Mouse (Mus musculus): Measurements from ENCODE around the gene Palmd.

Gene Palmd

DNA sequence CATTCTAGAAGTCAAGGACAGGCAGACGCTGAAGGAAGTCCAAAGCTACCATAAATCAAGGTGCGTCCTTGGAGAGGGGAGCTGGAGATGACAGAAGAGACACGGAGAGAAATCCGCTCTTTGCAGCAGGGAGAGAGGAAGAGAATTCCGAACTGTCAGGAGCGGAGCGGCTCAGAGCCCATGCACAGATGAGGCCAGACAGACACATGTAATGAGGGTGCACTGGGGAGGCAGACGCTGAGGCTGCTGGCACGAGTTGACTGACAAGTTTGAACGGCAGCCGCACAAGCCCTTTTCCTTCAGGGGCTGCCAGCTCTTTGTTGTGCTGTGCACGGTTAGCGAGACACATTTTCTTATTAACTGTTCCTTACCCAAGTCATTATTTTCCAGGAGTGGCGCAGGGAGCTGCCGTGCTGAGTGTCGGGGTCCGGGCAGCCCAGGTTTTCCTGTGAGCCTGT lies at the start of gene Palmd:
Gene Palmd (minus strand): TSS at position 448 of the 458 bp plus-strand sequence.
- in situ Hi-C loops (cut with MboI; ENCODE audit: low sequenced_read_pairs): no loop called here

DNA sequence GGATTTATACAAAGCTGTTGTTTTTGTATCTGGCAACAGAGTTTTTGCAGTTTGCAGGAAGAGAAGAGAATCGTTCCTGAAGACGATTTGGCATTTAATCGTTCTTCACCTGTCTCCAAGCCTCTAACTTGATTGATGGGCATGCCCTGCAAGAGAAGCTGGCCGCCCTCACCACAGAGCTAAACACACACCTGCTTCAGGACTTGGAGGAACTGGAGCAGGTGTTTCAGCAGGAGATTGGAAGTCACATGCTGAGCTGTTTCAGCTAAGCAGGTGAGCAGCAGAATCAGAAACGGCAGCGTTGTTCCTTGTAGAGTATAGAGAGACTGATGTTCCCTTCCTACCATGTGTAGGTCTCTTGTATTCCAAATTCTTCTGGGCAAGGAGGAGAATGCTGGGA lies 41.4 kb upstream of the Palmd start:
- in situ Hi-C loops (cut with MboI; ENCODE audit: low sequenced_read_pairs): no loop called here

DNA sequence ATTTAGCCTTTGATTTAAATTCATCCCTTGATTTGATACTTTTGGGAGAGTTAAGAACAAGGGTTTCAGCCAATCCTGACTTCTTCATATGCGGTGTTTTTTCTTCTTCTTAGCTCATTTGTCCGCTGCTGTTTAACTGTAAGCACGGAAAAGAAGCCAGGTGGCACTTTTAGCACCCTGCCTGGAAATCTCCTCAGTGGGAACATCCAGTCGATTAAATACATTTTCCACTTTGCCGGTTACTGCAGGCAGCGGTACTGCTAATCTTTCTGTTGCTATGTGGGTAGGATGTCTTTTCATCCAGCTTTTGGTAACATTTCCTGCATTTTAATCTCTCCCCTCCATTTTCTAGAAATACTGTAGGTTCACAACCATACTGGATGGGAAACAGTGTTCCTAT lies 38.6 kb upstream of the Palmd start:
- in situ Hi-C loops (cut with MboI; ENCODE audit: low sequenced_read_pairs): no loop called here

DNA sequence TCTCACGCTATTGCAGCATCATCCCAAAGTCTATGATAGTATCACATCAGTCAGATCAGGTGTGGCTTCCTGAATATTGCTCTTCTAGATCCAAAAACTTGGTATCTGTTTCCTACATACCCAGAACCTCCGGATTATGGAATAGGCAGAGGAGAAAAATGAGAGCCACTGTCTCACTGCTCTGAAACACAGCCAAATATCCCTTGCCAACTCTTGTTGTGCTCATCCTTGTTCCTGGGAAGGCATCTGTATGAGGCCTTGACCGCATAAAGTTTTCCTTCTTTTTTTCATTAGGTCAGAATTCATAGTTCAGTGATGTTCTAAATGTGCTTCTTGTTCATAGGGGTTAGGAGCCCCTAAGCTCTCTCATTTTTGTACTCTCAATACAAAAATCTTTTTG lies 37.8 kb upstream of the Palmd start:
- in situ Hi-C loops (cut with MboI; ENCODE audit: low sequenced_read_pairs): no loop called here

DNA sequence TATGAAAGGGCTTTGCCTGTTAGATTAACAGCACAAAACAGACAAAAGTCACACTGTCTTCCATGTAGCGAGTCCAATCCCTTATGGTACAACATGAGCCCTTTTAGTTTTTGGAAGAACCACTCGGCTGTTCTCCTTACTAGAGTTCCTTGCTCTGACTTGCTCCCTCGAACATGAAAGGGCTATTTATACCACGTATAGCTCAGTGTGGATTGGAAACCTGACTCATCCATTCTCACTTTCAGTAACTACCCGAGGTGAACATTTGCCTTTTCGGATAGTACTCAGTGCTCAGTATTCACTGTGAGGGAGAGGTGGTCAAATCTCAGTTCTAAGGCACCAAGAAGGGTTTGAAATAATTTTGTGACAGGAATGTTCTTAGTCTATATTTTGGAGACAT lies 34.6 kb upstream of the Palmd start:
- in situ Hi-C loops (cut with MboI; ENCODE audit: low sequenced_read_pairs): no loop called here

DNA sequence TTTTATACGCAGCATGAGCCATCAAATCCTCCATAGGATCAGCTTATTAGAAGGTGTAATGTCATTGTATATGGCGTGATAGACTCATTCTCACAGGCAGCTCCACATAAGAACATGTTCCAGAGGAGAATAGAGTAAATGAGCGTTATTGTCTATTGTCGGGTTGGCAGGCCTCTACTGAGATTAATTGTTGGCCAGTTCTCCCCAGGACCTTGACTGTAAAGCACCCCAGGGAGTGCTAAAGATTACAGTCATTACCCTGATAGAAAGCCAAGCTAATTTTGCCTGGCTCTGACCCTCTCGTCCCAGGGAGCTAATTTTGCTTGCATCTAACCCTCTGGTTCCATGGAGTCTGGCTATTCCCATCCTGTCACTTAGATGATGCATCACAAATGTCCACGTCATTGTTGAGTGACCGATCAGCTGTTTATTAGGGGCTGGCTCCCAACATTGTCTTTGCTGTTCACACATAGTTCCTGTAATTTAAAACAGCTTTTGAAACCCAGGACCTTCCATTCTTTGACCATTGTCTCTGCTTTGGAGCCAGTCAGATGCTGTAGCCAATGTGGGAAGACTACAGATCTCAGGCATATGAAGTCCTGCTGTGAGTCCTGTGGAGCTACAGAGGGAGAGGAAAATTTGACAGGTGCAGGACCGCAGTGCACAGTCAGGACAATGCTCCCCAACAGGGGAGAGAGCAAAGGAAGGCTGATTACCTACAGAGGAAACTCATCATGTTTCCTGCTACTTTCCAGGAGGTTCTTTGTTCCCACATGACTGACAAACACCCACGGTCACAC lies 33.1 kb upstream of the Palmd start:
- in situ Hi-C loops (cut with MboI; ENCODE audit: low sequenced_read_pairs): no loop called here

DNA sequence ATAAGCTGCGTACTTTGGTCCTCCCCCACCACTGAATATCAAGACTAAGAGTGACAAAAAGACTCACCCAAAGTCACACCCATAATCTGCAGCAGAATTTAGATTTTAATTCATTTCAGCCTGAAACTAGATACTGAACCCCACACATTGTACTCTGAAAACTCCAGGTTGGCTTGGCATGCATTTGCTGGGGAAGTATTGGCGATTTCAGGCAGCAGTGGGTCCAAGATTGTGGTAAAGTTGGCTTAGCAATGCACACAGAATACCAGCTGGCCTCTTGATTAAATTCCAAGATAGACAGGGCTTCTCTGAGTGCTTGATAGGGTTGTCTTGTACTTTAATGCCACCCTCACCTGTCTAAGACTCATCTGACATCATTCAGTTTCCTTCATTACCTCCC lies 24.2 kb upstream of the Palmd start:
- in situ Hi-C loops (cut with MboI; ENCODE audit: low sequenced_read_pairs): no loop called here

DNA sequence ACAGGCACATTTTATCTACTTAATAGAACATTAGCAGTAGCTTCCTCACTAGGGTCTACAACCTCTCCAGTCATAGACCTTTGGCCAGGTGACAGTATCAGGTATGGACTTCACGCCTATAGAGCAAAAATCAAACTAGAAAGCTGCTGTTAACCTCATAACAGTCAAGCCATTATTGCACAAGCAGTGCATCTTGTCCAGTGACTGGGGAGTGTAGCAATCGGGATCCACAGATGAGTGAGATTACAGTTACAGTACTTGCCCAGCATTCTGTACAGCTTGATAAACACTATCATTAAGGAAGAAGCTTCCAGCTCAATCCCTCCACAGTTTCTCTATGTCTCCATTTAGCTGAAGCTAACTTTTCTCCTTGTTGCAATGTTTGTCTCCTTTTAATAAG lies 22.4 kb upstream of the Palmd start:
- in situ Hi-C loops (cut with MboI; ENCODE audit: low sequenced_read_pairs): no loop called here

DNA sequence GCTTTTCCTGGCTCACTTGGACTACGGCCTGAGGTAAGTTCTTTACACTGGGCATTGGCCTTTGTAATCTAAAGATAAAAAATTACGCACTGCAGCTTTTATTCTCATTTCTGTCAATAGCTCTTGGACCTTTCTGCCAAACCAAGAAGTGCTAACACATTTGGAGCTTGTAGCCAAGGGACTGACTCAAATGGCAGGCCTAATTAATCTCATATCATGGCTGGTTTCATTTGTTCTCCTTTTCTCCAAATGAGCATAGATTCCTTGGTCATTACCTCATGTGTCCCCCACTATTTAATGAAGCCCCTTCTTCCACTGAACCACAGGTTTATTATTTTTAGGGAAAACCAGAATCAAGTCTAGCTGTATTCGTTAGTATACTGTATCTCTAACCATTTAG lies 19.4 kb upstream of the Palmd start:
- in situ Hi-C loops (cut with MboI; ENCODE audit: low sequenced_read_pairs): no loop called here

DNA sequence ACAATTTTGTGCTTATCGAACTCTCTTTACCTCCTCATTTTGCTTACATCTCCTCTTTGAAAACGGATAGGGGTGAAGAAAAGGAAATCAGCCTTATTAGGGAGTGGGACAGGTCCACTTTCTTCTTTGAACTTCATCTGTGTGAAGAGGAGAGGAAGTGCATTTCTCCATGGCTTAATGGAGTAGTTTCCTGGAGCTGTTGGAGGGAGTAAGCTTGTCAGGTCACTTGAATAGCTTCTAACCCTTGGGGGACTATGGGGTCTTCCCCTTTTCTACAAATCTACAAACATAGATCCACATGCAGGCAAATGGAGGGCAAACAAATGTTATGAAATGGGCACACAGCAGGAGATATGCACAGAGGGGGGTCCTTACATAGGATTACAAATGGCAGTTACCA lies 17.7 kb upstream of the Palmd start:
- in situ Hi-C loops (cut with MboI; ENCODE audit: low sequenced_read_pairs): no loop called here

DNA sequence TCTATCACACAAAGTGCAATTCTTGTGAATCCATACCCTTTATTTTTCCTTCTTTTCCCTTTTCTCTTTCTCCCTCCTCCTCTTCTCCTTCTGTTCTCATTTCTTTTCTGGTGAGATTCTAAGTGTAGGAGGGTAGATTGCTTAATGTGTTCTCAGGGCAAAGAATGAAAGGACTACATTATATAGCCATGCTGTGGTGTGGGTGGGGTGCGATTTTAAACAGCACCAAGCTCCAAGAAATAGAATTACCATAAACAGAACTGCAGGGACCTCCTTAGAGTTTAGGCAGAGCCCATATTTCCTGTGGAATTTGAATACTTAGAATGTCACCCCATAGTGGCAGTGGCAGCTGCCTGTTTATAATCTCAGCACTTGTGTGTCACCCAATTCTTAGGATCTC lies 17.0 kb upstream of the Palmd start:
- in situ Hi-C loops (cut with MboI; ENCODE audit: low sequenced_read_pairs): no loop called here

DNA sequence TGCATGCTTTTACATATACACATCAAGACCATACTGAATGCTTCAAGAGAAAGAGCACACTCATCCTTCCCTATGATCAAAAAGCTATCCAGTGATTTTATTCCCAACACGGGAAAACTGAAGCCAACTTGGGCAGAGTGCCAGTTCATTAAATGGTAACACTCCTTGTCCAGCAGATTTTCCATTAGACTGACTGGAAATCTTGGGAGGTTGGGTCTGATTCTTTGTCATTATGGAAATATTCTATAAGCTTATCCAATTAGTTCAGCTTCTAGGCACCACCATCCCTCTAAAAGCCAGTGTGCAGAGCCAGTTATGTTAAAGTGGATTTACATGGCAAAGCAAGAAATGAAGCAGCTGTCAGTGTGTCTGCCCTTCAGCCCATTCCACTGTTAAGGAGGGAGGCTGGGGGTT lies 16.3 kb upstream of the Palmd start:
- in situ Hi-C loops (cut with MboI; ENCODE audit: low sequenced_read_pairs): no loop called here

DNA sequence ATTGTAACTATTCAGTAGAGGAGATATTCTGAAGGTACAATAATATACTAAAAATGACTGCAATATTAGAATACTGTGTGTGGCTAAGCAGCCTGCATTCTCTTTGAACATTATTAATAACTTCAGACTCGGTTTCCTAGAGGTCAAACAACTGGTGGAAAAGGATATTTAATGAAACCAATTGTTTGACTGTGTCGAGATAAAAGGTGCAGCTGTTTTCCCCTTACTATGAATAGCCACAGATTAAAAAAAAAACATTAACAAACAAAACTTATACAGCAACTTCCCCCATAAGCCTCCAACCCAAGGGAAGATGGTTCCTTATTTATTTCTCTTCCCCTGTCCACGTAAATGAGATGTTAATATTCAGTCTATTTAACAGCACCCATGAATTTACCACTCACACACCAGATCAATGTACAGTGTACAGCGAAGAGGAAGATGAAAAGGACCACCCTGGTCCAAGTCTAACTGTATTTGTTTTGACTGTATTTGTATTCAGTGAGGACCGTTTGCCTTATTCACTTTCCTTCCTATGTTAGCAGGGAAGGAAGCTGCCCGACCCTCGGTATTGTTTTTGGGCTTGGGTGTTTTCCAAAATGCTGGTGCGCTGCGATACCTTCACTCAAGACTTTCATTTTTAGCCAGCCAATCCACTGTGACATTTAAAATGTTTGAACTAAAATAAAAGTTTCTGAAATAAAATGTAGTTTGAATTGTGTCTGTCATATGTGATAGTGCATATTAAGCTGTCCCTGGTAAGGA lies 13.2 kb upstream of the Palmd start:
- in situ Hi-C loops (cut with MboI; ENCODE audit: low sequenced_read_pairs): no loop called here

DNA sequence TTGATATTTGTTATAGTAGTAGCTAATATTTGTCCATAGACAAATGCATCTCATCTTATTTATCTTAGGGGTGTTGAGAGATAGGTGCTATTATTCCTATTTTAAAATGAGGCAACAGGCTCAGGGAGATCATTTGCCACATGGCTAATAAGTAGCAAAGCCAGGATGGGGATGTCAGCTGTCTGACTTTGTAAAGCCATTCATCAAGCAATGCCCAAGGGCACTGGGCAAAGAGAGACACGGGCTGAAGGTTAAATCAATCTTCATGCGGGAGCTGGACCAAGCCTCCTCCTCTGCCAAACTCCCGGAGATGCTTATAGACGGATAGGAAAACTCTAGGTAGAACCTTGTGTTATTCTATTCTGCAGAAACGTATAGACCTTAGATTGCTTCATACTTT lies 999 bp upstream of the Palmd start:
- in situ Hi-C loops (cut with MboI; ENCODE audit: low sequenced_read_pairs): no loop called here

DNA sequence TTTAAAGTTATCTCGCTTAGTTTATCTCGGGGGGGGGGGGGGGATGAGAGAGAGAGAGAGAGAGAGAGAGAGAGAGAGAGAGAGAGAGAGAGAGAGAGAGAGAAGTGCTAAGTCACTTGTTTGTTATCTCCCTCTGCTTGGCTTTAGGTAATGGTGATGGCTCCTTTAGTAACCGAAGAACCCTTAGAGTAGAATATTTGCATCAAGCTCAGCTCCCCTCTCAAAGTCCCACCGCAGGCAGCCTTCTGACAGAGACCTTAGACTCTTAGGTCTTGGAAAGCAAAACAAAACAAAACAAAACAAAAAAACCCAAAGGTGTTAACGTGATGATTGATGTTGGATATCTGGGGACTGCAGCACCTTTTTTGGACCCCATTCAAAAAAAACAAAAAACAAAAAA lies 216 bp upstream of the Palmd start:
- in situ Hi-C loops (cut with MboI; ENCODE audit: low sequenced_read_pairs): no loop called here

DNA sequence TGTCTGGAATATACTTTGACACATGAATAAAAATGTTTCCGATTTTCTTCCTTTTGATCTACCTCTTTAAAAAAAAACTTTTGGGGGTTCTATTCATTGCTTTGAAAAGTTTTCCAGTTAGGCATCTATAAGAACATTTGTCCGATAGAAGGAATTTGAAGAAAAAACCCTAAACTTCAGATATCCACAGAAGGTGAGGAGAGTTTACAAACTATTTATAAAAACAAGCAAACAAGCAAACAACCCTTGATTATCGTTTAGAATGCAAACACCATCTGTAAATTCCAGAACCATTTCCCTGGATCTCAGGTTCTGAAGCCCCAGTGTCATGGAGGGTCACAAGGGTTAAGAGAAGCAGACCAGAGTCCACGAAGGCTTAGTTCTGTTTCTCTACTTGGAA lies 820 bp downstream of the Palmd start, which contains the start of gene 4930455H04Rik:
Gene 4930455H04Rik (plus strand): TSS at position 301 of the 400 bp plus-strand sequence.
- in situ Hi-C loops (cut with MboI; ENCODE audit: low sequenced_read_pairs): no loop called here

DNA sequence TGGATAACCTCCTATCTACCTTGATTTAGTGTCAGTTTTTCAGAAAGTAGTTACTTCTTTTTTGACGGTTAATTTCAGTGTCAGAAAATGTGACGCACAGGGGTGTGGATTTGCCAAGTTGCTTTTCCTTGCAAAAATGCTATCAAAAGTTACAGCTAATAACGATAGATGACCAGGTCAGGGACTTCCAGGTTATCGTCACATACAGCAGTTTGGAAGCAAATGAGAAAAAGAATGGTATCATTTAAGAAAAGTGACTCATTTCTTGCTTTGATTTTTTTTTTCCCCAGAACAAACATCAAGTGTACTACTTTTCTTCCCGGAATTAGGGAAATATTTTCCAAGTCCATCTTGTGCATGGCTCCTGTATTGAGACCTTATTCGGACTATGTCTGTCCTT lies 1.4 kb downstream of the Palmd start:
- in situ Hi-C loops (cut with MboI; ENCODE audit: low sequenced_read_pairs): no loop called here

DNA sequence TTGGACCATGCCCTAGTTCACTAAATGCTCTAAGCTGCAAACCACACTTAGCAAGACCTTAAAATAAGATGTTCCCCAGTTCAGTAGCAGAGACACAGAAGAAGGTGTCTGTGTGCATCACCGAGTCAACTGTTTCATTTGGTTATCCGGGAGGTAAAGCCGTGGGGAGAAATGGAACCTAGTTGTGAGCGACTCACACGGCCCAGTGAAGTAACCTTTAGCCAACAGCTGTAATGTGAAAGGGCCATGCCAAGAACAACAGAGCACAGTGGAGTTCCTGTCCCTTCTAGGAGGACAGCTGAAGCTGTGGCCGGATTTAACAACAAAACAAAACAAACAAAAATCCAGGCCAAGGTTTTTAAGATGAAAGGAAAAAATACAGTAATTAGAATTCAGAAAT lies 2.0 kb downstream of the Palmd start:
- in situ Hi-C loops (cut with MboI; ENCODE audit: low sequenced_read_pairs): no loop called here

DNA sequence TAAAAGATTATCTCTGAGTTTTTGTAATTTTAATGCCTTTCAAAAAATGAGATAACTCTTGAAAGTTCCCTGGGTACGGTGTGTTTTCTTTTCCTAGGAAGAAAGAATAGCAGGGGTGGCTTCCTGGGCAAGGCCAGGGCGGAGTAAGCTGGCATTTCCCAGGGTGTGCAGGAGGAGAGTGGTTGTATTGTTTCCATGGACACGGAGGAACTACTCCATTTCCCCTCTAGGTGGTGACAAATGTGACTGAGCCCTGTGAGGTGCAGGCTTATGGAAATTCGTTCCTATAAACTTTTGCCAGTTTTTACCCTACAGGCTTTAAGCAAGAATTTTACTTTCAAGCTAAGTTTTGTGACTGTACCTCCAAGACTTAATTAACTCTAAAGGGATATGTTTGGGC lies 2.6 kb downstream of the Palmd start:
- in situ Hi-C loops (cut with MboI; ENCODE audit: low sequenced_read_pairs): no loop called here

DNA sequence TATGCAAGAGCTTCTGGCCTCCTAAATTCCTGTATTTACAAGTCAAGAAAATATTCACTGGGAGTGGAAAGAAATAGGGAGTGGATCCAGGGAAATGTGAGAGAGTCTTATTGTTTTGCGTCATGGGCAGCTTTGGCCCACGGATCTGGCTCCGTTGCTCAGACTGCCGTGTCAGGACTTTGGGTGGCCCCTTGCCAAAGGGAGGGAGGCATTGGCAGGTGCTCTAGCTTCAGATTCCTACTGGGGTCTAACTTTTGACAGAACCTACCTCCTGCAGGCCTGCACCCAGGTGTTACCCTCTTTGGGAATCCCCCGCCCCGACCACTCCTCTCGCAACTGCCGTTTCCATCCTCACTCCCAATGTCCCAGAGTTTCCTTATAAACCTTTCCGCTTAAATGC lies 4.4 kb downstream of the Palmd start:
- in situ Hi-C loops (cut with MboI; ENCODE audit: low sequenced_read_pairs): no loop called here

DNA sequence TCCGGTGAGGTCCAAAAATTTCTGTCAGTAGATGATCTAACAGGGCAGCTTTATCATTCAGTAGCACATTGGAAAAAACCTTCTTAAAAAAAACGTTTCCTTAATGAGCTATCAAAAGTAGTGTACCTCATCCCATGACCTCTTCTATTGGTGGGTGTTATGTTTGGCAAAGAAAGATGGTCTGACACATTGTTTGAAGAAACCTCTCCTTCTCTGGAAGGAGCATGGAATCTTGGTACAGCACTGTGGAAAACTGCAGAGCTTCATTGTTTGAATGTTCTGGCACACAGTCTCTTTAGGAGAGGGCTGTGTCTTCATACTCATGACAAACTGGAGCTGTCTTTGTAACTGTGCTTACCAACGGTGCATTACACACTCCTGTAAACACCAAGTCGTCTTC lies 5.6 kb downstream of the Palmd start:
- in situ Hi-C loops (cut with MboI; ENCODE audit: low sequenced_read_pairs): no loop called here

All from CH12F3 (cell line).